Mouse (Mus musculus) neural tube, embryonic 15.5 days (tissue): Measurements from ENCODE around the gene Elp6. TPM values are rescaled to one million over a fixed set of nuclear protein-coding genes. Genes with fewer than 3 reads are reported as not detected.
"Not testable (repeated sequence)": the region's sequence is repeated elsewhere in the genome, so short reads cannot be mapped to it uniquely, and the experiment has no call there.

ENCODE experiments used
- ATAC-seq: fragments of 200-750 bp; cut with Nextera tagmentation; 2 replicates; pipeline ENCODE4 v1.8.0; 2017; ENCODE audit warnings: mild to moderate bottlenecking, moderate TSS enrichment, moderate library complexity; ENCODE audit not compliant: low FRiP score
- H3K27ac ChIP-seq: fragments of 300-500 bp; sonication (generic); replicated peaks from 2 replicates; pipeline ENCODE4 v1.5.1; 2015; ENCODE audit warnings: mild to moderate bottlenecking, inconsistent platforms
- H3K27me3 ChIP-seq: fragments of 300-500 bp; sonication (generic); replicated peaks from 2 replicates; pipeline ENCODE4 v1.6.1; 2015; ENCODE audit warnings: inconsistent platforms
- H3K36me3 ChIP-seq: fragments of 300-500 bp; sonication (generic); 2 replicates; pipeline ENCODE4 v1.6.1; 2015; ENCODE audit warnings: inconsistent platforms
- H3K4me1 ChIP-seq: fragments of 300-500 bp; sonication (generic); 2 replicates; pipeline ENCODE4 v1.6.1; 2015; ENCODE audit warnings: inconsistent platforms
- H3K4me2 ChIP-seq: fragments of 300-500 bp; sonication (generic); 2 replicates; pipeline ENCODE4 v1.6.1; 2015; ENCODE audit warnings: inconsistent platforms, mild to moderate bottlenecking, moderate library complexity
- H3K4me3 ChIP-seq: fragments of 300-500 bp; sonication (generic); replicated peaks from 2 replicates; pipeline ENCODE4 v1.5.1; 2015; ENCODE audit warnings: mild to moderate bottlenecking, inconsistent platforms
- H3K9ac ChIP-seq: fragments of 300-500 bp; sonication (generic); replicated peaks from 2 replicates; pipeline ENCODE4 v1.6.1; 2015; ENCODE audit warnings: mild to moderate bottlenecking, inconsistent platforms
- H3K9me3 ChIP-seq: fragments of 300-500 bp; sonication (generic); replicated peaks from 2 replicates; pipeline ENCODE4 v1.6.1; 2016; ENCODE audit warnings: inconsistent platforms
- WGBS: fragments of 180-500 bp; shearing (Covaris S2); methylation state at CpG from one replicate; pipeline ENCODE4 v1.1.7; 2015; ENCODE audit warnings: mixed read lengths; 5-methylcytosine and 5-hydroxymethylcytosine counted together
- polyA plus RNA-seq: library from polyadenylated mRNA; unstranded; fragments of >200 nt; fragmentation: Nextera tagmentation; extraction: Ambion mirVana; gene quantifications from 2 replicates; pipeline ENCODE4 v1.2.1, GENCODE M21; 2015

Elp6 gene
- polyA plus RNA-seq, 1 experiment from 2014 or later = 41.0 TPM

DNA sequence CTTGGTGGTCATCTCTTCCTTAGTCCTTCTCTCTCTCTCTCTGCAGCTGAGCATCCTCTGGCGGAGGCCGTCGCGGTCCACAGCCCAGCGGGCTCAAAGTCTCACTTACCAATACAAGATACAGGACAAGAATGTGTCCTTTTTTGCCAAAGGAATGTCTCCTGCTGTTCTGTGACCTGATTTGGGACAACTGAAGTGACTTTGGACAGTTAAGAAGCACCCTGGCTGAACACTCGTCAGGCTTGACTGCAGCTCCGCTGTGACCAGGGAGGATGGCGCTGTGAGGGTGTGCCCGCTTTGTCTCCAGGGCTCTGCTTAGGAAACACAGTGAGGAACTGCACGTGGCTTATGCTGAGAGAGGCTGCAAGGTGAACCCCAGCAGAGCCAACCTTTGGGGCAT is 15.8 kb downstream of the Elp6 start:
- Histone ChIP-seq H3K27me3 (no peaks in the 10 kb centered on the region), H3K36me3 (peaks cover 46% of the 10 kb centered on the region), H3K4me1 (no peaks in the 10 kb centered on the region), H3K9ac (no peak overlapping the region), H3K4me3 (no peak overlapping the region), H3K9me3 (no peaks in the 10 kb centered on the region), H3K4me2 (no peak overlapping the region), H3K27ac (no peak overlapping the region)
- no peak for ATAC-seq
- WGBS = 93% methylated on average over 10 of the region's 10 CpGs

GRCm38 (mm10) chr9:110322972-110323371 is 18.0 kb downstream of the Elp6 start:
- H3K4me2 ChIP-seq = no peak overlapping the region
- no peaks in the 10 kb centered on the region for H3K27me3 ChIP-seq
- no peak overlapping the region for H3K4me3 ChIP-seq
- H3K9me3 ChIP-seq = no peaks in the 10 kb centered on the region
- H3K36me3 ChIP-seq = peaks cover 41% of the 10 kb centered on the region
- H3K9ac ChIP-seq = no peak overlapping the region
- no peak for ATAC-seq
- no peaks in the 10 kb centered on the region for H3K4me1 ChIP-seq
- no peak overlapping the region for H3K27ac ChIP-seq

- no peak overlapping the region for H3K27ac ChIP-seq
- H3K4me2 ChIP-seq = no peak overlapping the region
- no peak overlapping the region for H3K9ac ChIP-seq
- ATAC-seq = no peak
- no peaks in the 10 kb centered on the region for H3K4me1 ChIP-seq
- peaks cover 29% of the 10 kb centered on the region for H3K36me3 ChIP-seq
- H3K9me3 ChIP-seq = no peaks in the 10 kb centered on the region
- 96% methylated on average over 1 of the region's 1 CpGs for WGBS
- no peaks in the 10 kb centered on the region for H3K27me3 ChIP-seq
- no peak overlapping the region for H3K4me3 ChIP-seq
These were observed 19.2 kb downstream of the Elp6 start for GRCm38 (mm10) chr9:110324181-110324580.

DNA sequence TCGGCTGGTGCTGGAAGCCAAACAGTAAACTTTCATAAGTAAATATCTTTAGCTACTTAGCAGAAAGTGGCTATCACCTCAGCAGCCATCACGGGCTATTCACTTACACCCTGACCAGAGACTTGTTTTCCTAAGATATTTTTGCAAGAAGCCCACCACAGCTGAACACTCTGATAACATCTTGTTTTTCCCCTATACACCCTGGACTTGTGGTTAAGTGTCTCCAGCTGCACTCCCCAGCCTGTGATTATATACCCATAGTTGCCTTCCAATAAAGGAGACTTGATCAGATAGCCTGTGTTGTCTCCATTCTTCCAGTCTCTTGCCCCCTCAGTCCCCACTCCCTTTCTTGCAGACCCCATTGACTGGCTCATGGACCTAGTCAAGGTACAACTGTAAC is 23.2 kb downstream of the Elp6 start:
- H3K4me1 ChIP-seq = no peaks in the 10 kb centered on the region
- H3K4me2 ChIP-seq = no peak overlapping the region
- H3K4me3 ChIP-seq = no peak overlapping the region
- no peaks in the 10 kb centered on the region for H3K27me3 ChIP-seq
- no peak overlapping the region for H3K9ac ChIP-seq
- H3K9me3 ChIP-seq = no peaks in the 10 kb centered on the region
- 84% methylated on average over 2 of the region's 2 CpGs for WGBS
- H3K27ac ChIP-seq = no peak overlapping the region
- ATAC-seq = no peak
- no peaks in the 10 kb centered on the region for H3K36me3 ChIP-seq

- Histone ChIP-seq H3K36me3 (no peaks in the 10 kb centered on the region), H3K9ac (no peak overlapping the region), H3K4me3 (no peak overlapping the region), H3K27ac (no peak overlapping the region), H3K4me2 (no peak overlapping the region), H3K27me3 (no peaks in the 10 kb centered on the region), H3K4me1 (peaks cover 4% of the 10 kb centered on the region), H3K9me3 (no peaks in the 10 kb centered on the region)
- ATAC-seq = no peak
- 71% methylated on average over 5 of the region's 5 CpGs for WGBS
These were observed 24.1 kb downstream of the Elp6 start for GRCm38 (mm10) chr9:110328946-110329630.

GRCm38 (mm10) chr9:110329655-110330054 is 24.7 kb downstream of the Elp6 start:
- Histone ChIP-seq H3K27ac (no peak overlapping the region), H3K9ac (no peak overlapping the region), H3K4me1 (peaks cover 9% of the 10 kb centered on the region), H3K9me3 (no peaks in the 10 kb centered on the region), H3K4me3 (no peak overlapping the region), H3K27me3 (no peaks in the 10 kb centered on the region), H3K36me3 (no peaks in the 10 kb centered on the region), H3K4me2 (no peak overlapping the region)
- WGBS = 84% methylated on average over 21 of the region's 21 CpGs
- ATAC-seq = no peak

GRCm38 (mm10) chr9:110330341-110330740 is 25.4 kb downstream of the Elp6 start:
- Histone ChIP-seq H3K4me1 (peaks cover 16% of the 10 kb centered on the region), H3K4me3 (no peak overlapping the region), H3K9me3 (no peaks in the 10 kb centered on the region), H3K36me3 (no peaks in the 10 kb centered on the region), H3K27ac (no peak overlapping the region), H3K4me2 (no peak overlapping the region), H3K27me3 (no peaks in the 10 kb centered on the region), H3K9ac (no peak overlapping the region)
- 76% methylated on average over 6 of the region's 6 CpGs for WGBS
- no peak for ATAC-seq

GRCm38 (mm10) chr9:110330913-110331312 is 25.9 kb downstream of the Elp6 start:
- H3K4me2 ChIP-seq, H3K9ac ChIP-seq: not testable (repeated sequence)
- 95% methylated on average over 5 of the region's 5 CpGs for WGBS

GRCm38 (mm10) chr9:110333135-110333895 is 28.3 kb downstream of the Elp6 start, which contains the start of gene Scap:
Scap (plus strand) TSS chr9:110333288.
- Histone ChIP-seq H3K9ac (peak within 1 kb of the TSS; percentile 68), H3K4me1 (peaks cover 17% of the 10 kb centered on the region), H3K4me3 (peak within 1 kb of the TSS; percentile 87), H3K27me3 (no peaks in the 10 kb centered on the region), H3K36me3 (no peaks in the 10 kb centered on the region), H3K27ac (peak within 1 kb of the TSS; percentile 56), H3K4me2 (peak within 1 kb of the TSS; percentile 93), H3K9me3 (no peaks in the 10 kb centered on the region)
- under 1% methylated on average over 65 of the region's 78 CpGs for WGBS
- ATAC-seq = peak; percentile 90

More at GRCm38 (mm10) chr9:110330913-110331312, 25.9 kb downstream of the Elp6 start:
- H3K36me3 ChIP-seq, H3K27ac ChIP-seq, H3K4me3 ChIP-seq, H3K27me3 ChIP-seq, ATAC-seq, H3K9me3 ChIP-seq: not testable (repeated sequence)
- H3K4me1 ChIP-seq = peaks cover 17% of the 10 kb centered on the region

DNA sequence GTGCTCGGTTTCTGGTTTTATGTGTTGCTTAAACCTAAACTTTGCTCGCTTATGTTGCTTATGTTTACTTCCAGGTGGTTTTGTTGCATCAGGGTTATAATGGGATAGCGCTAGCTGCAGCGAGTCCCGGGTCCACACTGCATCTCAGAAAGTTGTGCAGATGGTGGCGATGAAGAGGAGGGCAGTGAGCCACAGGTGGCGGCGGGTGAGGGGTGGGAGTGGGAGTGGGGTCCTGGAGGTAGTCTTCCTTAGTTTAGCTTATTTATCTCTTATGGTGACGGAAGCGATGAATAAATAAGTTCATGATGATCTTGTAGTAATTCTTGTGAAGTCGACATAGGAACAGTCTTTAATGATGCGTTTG is 28.9 kb downstream of the Elp6 start:
- peak overlapping the region; percentile 93 for H3K4me2 ChIP-seq
- ATAC-seq = peak; percentile 18; the same call in 1 of the 2 replicates
- 9% methylated on average over 12 of the region's 12 CpGs for WGBS
- H3K9ac ChIP-seq = peak overlapping the region; percentile 68
- no peaks in the 10 kb centered on the region for H3K36me3 ChIP-seq
- H3K4me3 ChIP-seq = peak overlapping the region; percentile 87
- peaks cover 17% of the 10 kb centered on the region for H3K4me1 ChIP-seq
- H3K27ac ChIP-seq = peak overlapping the region; percentile 56; the same call in 1 of the 2 replicates
- no peaks in the 10 kb centered on the region for H3K9me3 ChIP-seq
- H3K27me3 ChIP-seq = no peaks in the 10 kb centered on the region

DNA sequence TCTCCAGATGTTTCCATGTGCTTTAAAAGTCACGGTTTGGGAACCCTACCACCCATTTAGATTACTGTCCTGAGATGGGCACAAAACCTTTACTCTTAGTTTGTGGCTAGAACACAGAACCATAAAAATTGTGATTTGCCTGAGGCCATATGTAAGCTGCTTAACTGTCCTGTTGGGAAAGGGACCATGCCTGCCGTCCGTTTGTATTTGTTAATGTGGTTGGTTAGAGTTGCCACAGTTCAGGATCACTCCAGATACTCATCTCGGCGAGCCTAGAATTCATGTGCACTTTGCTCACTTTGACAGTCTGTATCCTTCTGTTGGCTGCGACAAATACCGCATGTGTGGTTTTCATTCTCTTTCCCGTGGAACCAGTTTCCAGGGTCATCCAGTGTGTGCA is 29.9 kb downstream of the Elp6 start:
- no peaks in the 10 kb centered on the region for H3K27me3 ChIP-seq
- no peak overlapping the region for H3K27ac ChIP-seq
- no peak for ATAC-seq
- H3K4me2 ChIP-seq = no peak overlapping the region; the same call in 1 of the 2 replicates
- peaks cover 17% of the 10 kb centered on the region for H3K4me1 ChIP-seq
- no peaks in the 10 kb centered on the region for H3K9me3 ChIP-seq
- 70% methylated on average over 8 of the region's 8 CpGs for WGBS
- H3K9ac ChIP-seq = no peak overlapping the region
- no peaks in the 10 kb centered on the region for H3K36me3 ChIP-seq
- H3K4me3 ChIP-seq = no peak overlapping the region
